Mouse (Mus musculus) cerebellum, postnatal 25 days (tissue): ENCODE measurements around the gene Lyzl4.

ENCODE experiments used
- DNase-seq, 2 experiments: peaks; one replicate each; pipeline ENCODE4 v3.0.0; 2021; ENCODE audit warnings: mixed read lengths in 2 of 2

Gene Lyzl4

DNA sequence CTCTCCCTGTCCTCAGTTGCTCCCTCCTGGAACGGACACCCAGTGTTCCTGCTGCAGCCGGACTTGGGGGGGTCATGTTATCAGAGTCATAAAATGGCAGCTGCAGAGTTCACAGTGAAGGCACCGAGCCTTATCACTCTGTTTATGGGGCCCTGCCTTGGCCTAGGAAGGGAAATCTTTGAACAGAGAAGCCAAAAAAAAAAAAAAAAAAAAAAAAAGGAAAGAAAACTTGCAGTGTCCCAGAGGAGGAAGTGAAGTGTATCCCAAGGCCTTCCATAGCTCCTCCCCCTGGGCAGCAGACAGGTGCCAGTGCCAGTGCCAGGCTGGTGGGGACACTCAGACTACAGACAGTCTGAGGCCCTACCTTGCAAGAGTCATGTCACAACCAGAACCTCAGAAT lies 3.0 kb upstream of the Lyzl4 start:
- DNase-seq, result no peak

DNA sequence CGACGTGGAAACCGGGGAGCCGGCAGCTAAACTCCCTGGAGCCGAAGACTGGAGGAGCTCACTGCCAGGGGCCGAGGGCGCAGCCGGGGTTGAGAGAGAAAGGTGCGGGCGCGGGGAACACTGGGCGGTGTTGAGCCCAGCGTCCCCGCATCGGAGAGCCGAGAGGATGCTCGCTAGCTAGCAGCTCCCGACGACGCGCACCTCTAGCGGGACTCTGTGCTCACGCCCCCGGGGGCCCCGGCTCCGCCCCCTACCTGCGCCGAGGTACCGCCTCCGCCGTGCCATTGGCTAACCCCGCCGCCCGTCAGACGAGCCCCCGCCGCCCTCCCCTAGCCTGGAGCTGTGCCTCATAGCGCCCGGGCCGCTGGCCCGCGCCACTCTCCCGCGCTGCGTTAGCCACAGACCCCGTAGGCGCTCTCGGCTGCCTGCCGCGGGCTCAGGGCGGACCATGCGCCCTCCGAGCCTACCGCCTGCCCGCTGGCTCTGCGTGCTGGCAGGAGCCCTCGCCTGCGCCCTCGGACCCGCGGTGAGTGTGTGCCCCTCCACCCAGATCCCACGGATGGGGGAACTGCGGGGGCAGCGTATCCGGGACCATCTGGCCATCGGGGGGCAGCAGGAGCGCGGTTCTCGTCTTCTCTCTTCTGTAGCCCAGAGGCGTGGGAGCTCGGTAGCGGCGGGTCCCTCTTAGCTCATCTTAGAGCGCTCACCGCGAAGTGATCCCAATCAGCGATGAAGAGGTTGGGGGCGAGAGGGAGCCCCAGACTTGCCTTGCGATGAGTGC lies 695 bp upstream of the Lyzl4 start, which contains the start of gene Vipr1:
Vipr1 (plus strand) TSS at position 316 of the 781 bp plus-strand sequence.
- peak; percentile 91 to 95 for DNase-seq

DNA sequence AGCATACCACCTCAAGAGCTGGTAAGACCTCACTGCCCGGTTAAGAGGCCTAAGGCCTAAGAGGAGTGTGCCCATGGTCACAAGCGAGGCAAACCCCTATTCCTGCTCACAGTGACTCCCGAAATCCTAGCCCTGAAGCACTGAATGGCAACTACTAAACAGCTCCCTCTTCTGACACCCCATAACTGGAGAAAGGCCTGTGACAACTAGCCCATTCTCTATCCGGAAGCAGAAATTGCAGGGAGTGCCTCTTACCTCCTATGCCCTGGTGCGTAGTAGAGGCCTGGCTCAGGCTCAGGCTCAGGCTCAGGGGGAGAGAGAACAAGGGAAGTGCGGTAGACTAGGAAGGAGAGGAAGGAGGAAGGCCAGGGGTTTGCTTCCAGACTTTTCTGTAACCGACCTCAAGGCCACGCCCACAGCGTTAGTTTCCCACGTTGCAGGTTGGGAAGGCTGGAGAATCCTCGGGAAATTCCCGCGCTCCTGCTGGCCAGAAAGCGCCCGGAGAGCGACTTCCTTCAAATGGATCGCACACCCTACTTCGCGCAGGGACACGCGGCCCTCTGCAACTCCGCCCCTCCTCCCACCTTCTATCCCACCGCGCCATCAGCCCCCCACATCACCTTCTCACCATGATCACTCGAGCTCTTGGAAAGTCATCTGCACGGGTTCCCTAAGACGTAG lies 521 bp downstream of the Lyzl4 start:
- DNase-seq, result peak in 1 of 2 experiments; percentile 48

DNA sequence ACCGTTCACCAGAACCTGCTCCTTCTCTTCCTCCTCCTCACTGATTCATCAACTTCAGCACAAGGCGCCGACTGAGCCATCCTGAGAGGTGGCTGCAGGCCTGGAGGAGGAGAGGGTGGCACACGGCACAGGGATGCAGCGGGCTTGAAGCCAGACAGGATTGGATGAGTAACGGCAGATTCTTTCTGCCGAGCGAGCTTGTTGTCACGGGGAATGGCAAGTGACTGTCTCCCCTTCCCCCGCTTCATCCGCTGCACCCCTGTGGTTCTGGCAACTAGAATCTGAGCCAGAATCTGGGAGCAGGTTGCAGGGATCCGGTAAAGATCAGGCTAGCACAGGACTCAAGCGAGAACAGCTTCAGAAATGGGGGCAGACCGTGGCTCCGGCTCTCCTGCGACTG lies 2.1 kb downstream of the Lyzl4 start:
- DNase-seq, result peak; percentile 71 to 75

DNA sequence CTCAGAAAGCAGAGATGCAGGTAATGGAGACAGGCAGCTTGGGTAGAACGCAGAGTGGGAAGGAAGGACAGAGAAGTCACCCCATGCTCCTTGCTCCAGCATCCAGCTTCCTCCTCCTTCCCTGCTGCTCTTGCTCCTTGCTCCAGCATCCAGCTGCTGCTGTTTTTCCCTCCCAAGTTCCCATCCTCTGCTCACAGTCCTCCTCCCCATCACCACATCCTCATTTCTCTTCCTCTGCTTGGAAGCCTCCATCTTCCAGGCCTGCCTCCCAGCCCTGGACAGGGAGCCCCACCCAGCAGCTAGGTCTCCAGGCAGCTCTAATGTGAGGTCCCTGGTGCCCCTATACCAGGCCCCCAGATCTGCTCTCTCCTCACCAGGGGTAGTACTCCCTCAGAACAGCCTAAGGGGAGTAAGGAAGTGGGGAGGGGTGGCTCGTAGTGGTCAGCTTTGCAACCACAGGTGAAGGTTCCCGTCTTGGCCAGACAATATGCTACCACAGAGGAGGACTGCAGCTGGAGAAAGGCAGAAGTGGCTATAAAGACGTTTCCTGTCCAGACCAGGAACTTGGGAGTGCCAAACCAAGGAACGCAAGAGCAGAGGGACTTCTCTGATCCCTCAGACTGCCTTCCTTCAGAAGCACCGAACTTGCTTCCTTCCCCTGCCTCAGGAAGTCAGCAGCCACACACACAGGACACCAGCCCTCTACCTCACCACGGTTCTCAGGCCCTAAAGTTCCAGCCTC lies 5.9 kb downstream of the Lyzl4 start:
- DNase-seq, result no peak

DNA sequence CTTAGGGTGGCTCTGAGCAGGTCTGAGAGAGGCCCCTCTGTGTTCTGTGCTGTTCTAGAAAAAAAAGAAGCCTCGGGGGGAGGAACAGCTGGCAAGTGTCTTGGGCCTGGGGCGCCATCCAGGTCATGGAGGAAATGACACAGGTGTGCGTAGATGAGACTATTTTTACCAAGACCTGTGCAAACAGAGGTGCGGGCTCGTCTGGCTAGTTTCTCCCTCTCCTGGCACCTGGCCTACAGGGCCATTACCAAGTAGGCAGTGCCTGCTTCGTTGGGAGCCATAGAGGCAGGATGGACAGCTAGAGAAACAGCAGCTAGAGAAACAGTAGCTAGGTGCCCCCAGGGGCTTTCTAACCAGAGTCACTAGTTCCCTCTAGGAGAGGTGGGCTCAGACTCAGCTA lies 8.6 kb downstream of the Lyzl4 start:
- no peak for DNase-seq

DNA sequence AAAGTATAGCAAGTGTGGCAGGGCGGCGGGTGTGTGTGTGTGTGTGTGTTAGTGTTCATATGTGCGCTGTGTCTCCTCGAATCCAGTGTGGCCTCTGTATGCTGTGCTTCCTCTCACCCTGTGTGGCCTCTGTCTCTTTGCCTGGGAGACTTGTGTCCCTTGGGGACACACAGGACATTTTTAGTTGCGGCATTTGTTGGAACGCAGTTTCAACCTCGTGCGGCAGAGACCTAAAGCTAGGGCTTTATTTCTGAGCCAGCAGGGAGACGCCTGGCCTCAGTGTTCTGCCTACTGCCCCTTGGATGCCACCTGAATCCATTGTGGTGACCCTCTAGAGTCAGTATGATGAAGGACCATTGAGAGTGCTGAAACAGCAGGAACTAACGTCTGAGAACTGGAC lies 9.0 kb downstream of the Lyzl4 start:
- no peak for DNase-seq

DNA sequence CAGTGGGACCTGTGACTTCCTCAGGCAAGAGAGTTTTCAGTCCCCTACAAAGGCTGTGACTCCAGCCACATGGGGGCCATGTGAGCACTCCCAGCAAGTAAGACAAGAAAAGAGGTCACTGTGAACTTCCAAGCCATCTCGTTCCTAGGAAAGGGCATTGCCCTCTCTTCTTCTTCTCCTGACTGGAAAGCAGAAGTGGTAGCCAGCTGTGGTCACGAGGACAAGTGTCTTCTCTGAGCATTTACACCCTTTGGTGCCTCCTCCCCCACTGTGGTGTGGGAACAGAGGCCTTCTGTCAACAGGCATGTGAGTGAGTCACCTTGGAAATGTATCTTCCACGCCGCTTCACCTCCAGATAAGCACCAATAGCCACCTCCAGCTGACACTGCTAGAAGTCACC lies 9.9 kb downstream of the Lyzl4 start:
- DNase-seq, result no peak

DNA sequence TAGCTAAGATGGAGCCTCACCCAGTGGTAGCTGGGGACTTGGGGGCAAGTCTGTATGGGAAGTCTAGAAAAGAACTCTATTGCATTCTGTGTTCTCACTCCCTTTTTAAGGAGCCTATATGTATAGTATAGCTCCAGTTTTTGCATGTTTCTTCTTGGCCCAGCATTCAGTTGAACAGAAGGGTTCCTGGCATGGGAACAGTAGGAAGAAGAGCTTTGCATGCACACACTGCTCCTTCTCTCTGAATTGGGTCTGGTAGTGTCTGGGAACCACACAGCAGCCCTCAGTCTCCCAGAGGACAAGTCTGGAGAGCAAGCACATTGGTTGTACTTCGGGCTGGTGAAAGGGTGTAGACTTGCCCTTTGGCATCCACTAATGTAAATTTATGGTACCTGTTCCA lies 11.3 kb downstream of the Lyzl4 start:
- no peak for DNase-seq

DNA sequence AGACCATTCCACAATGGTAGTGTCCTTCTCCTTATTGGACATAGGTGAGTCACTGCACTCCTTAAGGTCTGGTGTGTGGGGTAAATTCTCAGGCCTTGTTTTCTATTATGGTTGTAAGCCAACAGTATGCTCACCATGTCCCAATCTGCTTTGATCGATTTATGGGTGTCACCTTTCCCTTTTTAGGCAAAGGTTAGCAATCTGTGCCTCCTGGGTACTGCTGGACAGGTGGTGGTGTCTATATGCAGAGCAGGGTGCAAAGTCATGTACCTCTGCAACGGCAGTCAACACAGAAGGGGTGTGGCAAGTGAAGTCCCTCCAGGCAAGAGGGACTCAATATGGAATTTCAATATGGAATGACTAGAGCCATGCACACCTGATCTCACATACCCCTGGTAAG lies 17.0 kb downstream of the Lyzl4 start:
- DNase-seq, result no peak

DNA sequence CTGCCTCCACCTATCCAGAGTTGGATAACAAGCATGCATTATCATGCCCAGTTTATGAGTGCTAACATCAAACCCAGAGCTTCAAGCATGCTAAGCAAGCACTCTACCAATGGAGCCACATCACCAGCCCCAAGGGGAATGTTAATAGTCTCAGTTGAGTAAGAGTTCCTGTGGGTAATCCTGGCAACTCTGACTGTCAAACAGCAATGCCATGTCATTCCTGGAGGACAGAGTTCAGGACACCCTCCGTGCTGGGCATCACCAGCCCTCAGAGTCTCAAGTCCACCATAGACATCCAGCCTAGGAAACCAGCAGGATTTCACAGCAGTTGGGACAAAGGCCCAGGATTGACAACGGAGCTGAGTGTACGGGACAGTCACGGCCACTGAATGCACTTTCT lies 18.7 kb downstream of the Lyzl4 start:
- no peak for DNase-seq

DNA sequence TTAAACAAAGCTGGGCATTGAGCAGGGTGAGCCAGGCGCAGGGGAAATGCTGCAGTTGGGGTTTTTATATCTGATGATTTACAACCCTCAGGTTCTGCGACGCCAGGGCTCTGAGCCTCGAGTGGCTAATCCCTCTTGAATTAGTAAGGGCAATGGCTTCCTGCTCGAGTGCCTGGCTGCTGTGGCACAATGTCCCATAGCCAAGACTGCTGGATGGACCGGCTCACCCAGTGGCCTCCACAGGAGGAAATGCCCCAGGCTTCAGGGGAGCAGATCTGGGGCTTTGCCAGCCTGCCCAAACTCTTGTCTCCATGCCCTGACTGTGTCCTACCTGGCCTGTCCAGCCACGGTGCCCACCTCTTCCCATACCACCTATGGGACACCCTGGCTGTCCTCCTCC lies 22.5 kb downstream of the Lyzl4 start:
- DNase-seq, result no peak

DNA sequence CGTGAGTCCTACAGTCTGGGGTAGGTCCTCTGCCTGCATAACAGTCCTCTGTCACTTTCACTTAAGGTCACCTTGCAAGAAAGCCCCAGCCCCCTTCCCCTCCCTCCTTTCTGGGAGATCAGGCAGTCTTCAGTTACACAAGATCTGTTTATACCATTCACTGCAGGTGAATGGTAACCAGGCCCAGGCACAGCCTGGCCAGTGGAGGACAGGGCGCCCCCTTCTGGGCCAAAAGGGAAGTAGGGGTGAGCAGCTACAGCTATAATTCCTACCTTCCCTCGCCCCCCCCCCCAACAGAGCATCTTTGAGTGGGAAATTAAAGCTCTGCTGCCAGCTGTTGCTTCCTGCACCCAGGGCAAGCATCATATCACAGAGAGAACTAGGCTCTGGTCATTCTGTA lies 25.4 kb downstream of the Lyzl4 start:
- DNase-seq, result peak; percentile 34 to 59

DNA sequence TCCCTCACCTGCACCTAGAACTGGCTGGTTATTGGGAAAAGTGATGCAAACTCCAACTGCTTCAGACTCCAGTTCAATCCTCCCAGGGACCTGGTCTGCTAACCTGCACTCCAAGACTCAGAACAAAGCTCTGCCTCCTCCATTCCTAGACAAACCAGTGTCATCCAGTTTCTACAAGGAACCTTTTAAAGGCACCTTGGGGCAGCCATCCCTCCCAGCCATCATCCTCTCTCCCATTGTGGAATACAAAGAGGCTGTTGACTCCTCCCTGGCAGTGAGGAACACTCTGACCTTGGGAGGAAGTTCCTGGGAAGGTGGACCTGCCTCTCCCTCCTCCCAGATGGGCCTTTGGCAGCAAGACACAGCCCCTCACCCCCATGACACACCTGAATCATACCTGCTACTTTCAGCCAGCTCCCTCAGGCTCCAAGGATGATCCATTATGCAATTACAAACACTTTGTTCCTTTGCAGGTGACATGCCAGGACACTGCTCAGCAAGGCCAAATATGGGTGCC lies 27.6 kb downstream of the Lyzl4 start:
- no peak for DNase-seq

DNA sequence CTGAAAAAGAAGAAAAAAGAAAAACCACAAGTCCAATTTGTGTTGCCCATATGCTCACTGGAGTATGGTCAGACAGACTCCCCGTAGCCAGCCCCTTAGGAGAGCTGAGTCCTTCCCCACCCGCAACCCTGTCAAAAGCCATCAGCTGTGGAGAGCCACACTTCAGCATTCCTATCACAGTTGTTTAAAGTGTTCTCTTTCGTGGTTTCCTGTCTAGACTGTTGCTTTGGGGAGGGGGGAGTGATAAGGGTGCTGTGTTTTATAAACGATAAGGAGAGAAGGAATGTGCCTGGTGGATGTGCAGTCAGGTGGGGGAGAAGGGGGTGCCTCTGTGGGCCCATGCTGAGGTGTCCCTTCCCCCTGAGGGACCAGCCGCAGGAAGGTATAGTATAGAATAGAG lies 28.7 kb downstream of the Lyzl4 start:
- no peak for DNase-seq

DNA sequence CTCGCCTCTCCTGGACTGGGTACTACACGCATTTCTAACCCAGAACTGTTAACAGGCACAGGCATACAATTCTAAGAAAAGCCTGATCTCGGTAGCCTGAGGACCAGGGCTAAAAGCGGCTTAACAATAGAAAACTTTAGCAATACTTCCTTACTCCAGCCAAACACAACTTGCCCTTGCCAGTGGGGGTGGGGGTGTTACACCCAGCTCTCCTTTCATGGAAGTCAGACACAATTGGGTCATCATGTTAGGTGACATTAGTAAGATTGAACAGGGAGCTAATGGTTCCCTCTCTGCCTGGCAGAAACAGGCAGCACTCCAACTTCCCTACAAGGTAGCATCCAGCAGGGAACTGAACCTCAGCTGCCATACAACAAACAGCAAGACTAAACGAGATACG lies 32.5 kb downstream of the Lyzl4 start:
- DNase-seq, result no peak

DNA sequence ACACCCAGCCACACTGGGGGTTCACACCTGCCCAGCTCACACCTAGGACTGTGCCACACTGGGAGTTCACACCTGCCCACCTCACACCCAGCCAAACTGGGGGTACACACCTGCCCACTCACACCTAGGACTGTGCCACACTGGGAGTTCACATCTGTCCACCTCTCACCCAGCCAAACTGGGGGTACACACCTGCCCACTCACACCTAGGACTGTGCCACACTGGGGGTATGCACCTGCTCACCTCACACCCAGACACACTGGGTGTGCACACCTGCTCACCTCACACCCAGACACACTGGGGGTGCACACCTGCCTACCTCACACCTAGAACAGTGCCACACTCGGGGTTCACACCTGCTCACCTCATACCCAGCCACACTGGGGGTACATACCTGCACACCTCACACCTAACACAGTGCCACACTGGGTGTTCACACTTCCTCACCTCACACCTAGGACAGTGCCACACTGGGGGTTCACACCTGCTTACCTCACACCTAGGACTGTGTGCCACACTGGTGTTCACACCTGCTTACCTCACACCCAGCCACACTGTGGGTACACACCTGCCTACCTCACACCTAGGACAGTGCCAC lies 35.3 kb downstream of the Lyzl4 start:
- no peak for DNase-seq

DNA sequence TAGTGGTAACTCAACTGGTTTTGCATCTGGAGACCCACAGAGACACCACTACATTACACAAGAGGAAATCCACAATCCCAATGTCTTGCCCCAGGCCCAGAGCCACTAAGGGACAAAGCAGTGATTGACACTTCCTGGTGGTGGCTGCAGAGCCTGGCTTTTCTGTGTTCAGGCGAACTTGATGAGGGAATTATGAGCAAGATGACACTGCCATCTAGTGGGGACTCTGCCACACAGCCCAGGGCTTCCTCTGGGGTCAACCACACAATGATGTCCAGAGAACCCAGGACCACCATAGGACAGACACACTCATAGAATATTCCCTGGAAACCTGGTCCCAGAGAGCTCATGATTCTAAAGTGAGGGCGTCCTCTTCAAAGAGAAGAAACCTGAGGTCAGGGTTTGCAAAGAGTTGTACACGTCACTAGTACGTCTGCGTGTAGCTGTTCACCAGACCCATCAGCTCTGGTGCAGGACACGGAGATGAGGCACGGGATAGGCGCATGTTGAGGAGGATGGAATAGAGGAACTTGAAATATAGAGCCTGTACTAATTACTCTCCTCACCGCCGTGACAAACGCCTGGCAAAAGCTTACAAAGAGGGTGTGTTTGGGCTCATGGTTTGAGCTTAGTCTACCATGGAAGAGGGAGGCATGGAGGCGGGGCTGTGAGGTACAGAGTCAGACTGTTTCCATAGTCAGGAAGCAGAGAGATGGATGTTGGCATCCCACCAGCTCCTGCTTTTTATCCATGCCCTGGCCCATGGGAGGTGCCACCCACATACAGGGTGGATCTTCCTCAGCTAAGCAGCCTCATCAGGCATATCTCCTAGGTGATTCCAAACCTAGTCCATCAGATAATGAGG lies 36.2 kb downstream of the Lyzl4 start:
- peak; percentile 75 to 83 for DNase-seq

DNA sequence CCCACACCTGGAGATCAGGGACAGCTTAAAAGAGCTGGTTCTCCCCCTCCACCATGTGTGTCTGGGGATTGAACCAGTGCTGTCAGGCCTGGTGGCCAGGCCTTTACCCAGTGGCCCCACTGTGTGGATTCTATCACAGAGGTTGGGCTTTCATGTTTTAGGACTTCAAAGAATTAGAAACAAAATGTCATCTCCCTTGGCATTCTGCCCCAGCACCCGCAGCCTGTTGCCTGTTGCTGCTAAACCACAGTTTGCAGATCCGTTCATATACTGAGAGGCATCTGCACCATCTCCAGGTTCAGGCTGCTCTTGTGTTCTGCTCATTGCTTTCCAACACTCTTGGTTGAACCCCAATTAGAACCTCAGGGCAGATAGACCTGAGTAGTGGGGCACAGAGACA lies 39.5 kb downstream of the Lyzl4 start:
- DNase-seq, result no peak

DNA sequence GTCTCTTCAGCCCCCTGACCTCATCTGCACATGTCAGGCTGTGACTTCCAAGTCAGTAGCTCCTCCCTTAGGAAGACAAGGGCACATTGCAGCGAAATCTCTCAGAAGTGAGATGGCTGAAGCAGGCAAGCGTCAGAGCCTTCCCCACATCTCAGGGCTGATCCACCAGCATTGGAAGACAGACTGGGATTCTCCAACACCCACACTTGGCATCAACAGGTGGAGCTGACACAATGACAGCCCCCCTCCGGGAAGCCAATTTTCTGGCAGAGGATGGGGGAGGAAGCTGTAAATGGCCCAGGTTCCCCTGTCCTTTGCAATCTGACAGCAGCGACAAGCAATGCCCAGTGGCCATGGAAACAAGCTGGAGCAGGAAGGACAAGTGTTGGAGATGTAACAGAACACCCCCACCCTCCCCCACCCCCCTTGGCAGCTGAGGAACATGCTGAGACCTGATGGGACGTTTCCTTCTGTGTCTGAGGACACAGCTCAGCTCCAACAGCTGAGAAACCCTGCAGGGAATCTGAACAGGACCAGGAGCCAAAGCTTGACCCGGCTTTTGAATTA lies 41.0 kb downstream of the Lyzl4 start:
- peak; percentile 22 to 28 for DNase-seq

DNA sequence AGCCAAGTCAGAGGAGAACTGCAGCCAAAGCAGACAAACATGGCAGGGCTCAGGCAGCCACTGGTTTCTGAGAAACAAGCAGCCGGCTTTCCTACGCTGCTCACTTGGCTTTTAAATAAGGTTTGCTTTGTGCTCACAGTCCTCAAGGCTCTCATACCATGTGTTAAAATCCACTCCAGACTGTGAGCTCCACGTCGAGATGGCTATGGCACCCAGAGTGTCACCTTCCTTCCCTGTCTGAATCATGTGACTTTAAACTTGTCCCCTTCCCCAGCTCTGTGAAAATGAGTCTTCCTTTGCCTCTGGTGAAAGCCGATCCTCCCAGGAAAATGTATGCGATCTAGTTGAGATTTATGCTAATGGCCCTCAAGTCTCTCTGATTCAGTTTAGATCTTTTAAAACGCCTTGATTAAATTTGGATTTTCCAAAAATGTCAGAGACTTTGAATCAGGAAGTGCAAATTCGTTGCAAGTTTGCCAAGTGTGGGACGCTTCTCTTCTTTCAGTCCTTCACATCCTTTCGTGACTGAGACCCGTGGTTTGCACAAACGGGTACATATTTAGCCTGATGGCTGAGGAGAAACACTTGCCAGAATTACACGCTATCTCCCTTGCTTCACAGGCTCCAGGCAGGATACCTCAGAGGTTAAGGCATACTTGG lies 41.6 kb downstream of the Lyzl4 start:
- DNase-seq, result peak in 1 of 2 experiments; percentile 21
